Mouse (Mus musculus) gonadal fat pad, adult 2 months (tissue): ENCODE results near the gene Fbxl17. TPM values are rescaled to one million over a fixed set of nuclear protein-coding genes. Genes with fewer than 3 reads are reported as not detected.

Experiments used
- DNase-seq: peaks from one replicate; pipeline ENCODE4 v3.0.0-alpha.2; 2012; ENCODE audit warnings: low read depth
- polyA plus RNA-seq: library from polyadenylated mRNA; depleted of rRNA; stranded (reverse); fragments of >200 nt; gene quantifications from 2 replicates; pipeline ENCODE4 v1.2.3, GENCODE M21; 2012

The Fbxl17 gene
- polyA plus RNA-seq, 1 experiment = 8.7 TPM

DNA sequence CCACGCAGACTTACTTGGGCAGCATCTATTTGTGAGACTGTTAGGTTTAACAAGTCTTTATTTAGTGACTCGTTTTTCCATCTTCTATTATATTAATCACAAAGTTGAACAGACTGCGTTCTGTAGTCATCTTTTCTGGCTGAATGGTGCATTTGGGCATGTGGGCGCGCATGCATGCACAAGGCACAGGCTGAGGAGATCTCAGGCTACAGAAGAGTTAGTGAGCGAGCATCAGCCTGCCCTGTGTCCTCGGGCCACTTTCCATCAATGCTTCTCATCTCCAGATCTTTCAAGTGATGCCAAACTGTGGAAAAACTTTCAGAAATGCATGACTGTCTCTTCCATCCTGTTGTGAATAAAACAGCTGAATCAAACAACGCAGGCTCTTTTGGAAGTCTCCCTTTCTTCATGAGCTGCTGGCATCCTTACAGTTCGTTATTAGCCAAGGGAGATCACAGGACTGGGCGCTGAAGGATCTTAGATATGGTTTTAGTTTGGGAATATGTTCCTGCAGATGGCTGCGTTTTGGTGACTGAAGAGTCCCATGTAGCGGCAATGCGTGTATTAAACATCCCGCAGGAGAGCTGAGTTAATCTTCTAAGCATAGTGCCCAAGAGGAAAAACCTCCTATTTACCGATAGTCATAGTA is 442.0 kb downstream of the Fbxl17 start:
- DNase-seq = no peak

DNA sequence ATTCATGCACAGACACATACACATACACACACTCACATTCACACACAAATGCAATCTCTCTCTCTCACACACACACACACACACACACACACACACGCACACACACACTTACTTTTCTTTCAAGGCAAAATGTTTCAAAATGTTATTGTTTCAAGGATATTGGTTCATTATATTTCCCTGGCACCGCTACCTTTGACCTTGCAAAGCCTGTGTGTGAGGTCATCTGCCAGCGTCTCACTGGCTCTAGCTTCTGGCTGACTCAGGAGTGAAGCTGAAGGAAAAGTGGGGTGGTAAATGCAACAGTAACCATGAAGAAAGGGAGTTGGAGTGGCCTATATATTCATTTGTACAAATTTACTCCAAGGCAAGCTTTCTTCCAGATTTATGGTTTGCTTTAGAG is 442.8 kb downstream of the Fbxl17 start:
- no peak for DNase-seq

DNA sequence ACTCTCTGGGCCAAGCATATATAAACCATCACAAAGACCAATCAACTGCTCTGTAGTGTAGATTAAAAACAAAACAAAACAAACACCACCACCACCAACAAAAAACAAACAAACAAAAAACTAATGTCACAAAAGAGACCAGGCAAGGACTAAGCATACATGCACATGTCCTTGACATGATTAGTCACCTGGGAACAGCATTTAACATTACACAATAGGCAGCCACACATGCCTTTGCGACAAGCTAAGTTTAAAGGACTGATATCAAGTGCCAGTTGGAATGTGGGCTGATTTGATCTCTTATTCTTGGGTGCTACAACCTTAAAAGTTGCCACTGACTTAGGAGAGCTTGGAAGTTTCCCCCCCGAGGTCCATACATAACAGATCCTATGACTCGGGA is 446.5 kb downstream of the Fbxl17 start:
- DNase-seq = no peak

DNA sequence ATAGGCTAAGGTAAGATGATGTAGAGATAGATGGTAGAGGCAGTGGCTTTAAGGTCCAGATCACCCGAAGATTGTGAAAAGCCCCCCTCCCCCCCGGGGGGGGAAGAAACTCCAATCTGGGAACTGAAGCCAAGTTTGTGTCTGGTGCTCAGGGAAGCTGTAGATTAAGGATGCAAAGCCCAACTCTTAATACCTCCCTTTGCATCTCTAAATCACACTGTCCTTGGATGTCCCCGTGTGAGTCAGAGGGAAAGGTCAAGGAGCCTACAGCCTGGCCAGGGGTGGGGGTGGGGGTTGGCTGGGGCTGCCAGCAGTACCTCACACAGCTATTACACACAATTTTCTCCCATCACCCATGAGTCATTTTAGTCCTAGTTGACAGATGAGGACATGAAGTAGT is 453.4 kb downstream of the Fbxl17 start:
- no peak for DNase-seq

DNA sequence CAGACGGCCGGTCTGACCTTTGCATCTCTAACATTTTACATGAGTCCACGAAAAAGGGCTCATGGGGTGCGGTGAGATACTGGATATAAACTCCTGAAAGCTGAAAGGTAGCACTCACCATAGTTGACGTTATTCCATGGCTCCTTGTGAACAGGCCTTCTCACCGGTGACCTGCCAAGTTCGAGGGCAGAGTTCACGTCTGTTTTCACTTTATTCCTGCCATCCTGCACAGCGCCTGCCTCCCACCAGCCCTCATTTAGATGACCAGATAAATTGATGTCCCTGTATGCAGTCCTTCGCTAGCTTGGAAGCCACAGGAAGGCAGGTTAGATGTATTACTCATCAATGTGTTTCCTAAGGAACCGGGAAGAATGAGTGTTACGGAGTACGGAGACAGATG is 454.5 kb downstream of the Fbxl17 start:
- DNase-seq = no peak

DNA sequence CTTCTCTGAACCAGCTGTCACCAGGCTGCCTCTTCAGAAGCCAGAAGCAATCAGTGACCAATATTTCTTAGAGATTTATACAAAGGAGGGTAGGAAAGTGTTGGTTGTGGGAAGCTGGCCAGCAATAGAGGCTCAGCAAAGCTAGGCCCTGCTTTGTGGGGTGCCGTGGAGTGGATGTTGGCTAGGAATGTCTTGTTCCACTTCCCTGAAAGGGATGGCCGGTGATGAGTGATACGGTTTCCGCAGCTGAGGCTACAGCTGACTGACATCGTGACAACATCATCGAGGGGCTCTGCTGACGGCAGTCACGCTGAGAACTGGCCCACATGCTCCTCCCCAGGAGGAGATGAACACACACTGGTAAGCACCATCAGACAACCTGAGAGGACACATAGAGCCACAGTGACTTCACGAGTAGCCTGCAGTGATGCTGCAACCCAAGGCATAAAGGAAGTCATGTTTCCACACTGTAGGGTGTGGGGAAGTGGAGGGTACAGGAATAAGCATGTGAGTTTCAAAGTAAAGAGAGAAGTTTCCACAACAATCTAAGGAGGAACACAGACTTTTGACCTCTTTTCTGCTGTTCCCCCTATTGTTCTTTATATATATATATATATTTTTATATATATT is 456.7 kb downstream of the Fbxl17 start:
- DNase-seq = no peak

DNA sequence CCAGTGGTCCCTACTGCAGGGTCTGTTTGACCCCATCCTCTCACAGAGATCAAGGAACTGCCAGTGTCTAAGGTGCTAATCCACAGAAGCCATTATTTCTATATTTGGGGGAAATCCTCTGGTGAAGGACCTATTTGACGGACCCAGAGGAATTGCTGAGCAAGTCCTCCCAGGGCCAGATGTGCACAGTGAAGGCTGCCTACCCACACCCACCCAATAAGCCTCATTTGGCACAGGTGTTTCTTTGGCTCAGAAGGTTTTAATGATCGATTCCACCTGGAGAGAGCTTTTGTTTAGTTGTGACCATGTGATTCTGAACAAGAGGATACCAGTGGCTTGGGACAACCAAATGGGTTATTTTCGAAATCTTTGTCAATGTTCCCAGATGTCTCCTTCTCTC is 462.3 kb downstream of the Fbxl17 start:
- DNase-seq = no peak

DNA sequence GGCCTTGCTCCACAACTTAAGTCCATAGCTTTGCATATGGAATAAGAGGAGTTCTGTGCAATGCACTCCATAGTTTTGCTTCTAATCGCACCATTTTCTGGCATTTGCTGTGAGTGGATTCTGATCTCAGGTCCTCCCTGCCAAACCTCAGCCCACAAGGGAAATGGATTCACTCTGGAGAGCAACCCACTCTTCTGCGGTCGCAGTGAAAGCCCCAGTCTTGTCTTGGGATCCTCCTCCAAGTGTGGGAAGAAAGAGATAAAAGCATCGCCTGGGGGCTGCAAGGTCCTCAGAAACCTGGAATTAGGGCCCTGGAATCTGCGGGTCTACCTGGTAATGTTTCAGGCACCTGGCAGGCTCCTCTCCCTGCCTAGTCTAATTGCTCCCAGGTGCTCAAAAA is 466.7 kb downstream of the Fbxl17 start:
- no peak for DNase-seq

DNA sequence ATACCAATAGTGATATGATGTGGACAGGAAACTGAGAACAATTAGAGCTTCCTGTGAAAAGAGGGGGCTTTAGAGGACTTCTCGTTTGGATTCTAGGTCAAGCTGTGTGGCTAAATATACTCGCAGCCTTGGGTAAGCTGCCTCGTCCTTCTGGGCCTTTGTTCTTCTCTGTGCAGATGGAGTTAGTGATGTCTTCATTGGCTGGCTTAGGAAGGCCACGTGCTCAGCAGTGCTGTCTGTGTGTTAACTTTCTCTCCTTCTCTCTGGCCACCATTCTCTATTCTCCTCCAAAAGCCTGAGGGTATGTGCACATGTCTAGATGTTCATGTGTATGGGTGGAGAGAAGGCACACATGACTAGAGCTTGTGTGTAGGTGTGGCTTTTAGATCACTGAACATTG is 470.7 kb downstream of the Fbxl17 start:
- DNase-seq = no peak

DNA sequence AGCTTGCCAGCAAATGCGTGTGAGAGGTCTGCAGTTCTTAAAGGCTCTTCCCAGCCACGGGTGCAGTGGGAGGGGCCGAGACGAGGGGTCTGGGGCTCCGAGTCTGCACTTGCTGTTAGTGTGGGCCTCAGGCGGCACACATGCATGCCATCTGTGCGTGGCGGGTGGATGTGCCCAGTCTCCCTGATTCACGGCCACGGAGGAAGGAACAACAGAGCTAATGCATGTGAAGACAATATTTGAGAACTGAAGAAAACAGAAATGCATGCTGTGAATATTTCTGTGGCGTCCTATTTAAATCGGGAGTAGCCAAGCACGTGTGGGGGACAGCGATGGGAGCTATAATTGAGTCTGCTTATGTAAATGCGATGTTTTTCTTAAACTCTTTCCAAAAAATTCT is 474.6 kb downstream of the Fbxl17 start:
- no peak for DNase-seq

DNA sequence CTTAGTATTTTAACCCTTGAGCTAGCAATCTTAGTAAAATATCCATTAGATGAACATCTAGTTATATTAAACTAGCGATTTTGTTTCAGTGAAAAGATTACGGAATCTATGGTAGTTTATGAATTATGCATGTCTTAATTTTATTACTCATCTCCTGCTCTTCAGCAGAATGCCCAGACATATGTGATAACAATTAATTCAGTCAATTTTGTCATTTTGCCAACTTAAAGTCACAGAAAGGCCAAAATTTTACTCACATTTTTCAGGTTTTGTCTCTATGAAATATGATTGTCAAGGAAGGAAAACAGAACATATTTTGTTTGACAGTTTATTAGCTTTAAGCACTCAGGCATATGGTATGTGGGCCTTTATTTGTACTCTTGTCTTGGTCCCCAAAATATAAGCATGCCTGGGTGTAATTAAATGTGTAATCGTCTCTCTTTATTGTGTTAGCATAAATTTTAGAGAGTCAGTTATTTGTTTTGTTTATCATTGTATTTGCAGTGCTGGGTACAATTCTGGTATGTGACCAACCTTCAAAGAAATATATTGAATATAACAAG is 482.1 kb downstream of the Fbxl17 start:
- DNase-seq = no peak

DNA sequence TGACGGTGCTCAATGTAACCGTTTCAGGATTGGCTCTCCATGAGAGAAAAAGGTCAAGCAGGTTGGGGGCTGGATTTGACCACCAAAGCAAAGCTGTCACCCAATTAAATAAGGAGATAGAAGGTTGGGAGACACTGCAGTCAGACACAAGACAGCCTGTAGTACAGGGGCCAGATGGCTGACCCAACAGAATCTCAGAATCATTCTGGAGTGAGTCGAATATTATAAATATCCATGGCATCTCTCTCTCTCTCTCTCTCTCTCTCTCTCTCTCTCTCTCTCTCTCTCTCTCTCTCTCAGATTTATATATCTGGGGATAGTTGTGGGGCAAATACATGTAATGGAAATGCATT is 487.3 kb downstream of the Fbxl17 start:
- DNase-seq = no peak

DNA sequence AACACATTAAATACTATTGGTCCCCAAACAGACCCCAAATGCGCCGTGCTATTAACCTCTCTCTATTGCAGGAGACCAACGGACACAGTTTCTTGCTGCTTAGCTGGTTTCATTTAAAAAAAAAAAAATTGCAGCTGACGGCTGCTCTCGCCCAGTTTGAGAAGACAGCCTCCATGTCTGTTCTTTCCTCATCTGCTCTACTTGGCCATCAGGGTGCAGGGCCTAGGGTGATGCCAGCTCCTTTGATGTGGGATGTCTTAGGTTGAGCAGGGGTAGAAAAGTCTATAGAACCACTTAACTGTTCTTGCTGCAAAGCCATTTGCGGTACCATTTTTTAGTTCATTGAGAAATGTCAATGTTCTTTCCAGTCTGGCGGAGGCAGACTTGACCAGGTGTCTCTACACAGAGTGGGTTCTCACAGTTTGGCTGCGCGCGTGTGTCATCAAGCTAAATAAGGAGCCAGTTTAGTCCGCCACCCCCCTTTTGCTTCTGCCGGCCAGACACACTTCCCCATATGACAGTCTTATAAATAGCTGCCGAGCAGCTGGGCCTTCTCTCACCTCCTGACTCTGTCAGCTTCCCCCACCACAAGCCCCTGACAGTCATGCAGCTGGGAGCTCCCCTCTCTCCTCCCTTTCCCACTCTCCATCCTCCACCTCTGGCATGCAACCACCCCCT is 487.8 kb downstream of the Fbxl17 start:
- no peak for DNase-seq

DNA sequence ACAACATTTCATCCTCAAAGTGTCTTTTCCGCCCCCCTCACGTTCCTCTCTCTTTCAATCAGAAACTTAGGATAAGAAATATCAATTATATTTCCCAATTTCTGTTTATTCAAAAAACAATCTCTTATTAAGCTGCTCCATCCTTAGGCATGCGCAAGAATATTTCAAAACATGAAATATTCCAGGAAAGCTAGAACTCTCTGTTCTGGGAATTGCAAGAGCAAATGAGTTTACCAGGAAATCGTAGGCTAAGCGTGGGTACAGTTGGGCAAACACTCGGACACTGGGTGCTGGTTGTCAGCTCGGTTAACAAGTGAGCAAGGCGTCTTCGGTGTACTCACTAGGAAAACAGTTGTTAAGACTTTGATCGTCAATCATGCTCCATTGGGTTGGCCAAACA is 489.0 kb downstream of the Fbxl17 start:
- peak; percentile 26 for DNase-seq

DNA sequence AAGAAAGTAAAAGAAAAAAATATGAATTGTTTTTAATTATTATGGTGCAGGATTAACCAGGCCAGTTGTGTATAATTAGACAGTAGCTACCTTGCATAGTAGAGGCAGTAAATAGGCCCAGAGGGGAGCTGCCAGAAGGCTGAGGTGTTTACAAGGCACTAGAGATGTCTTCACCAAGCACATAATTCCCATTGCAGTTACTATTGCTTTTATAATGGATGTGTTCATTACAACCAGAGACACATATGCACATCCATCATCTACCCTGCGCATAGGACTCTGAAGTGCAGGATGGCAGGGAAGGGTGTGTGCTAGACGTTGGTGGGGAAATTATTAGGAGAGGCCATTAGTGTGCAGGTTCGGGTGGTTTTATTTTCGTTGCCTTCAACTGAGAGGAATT is 491.0 kb downstream of the Fbxl17 start:
- DNase-seq = no peak

DNA sequence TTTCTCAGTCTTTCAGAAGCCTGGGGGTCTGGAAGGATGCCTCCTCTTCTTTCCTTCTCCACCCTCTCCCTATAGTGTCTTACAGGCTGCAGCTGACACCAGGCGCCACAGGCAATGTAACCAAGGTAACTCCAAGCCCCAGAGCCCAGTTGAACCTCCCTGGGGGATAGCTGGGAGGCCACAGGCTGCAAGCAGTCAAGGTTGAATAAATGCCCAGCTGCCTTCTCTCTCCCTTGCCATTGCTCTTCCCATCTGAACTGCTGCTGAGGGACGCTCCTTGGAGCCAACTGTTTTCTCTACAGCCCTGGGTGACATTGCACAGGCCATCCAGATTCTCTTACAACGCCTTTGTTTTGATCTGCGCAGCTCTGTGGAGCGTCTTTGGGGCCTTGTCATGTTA is 491.5 kb downstream of the Fbxl17 start:
- no peak for DNase-seq

DNA sequence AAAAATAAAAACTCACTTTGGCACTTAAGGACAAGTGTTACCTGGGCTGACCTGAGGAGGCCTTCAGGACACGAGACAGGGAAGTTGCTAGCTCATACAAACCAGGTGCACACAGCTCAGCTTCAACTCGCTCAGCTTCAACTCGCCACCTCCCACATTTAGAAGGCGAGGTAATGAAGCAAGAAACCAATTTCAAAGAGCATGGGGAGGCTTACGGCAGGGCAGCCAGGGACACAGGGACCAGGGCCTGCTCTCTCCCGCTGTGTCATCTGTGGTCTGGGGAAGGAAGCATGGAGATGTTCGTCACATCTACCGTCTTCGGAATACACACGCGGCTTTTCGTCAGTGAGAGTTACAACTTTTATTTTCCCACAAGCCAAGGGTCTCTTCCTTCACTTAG is 491.9 kb downstream of the Fbxl17 start:
- DNase-seq = no peak
